Mouse (Mus musculus): ENCODE data around the gene Dnah11.

GRCm38 (mm10) chr12:118072181-118072872 is 126.5 kb downstream of the Dnah11 start:
- TF ChIP-seq CTCF (IDR thresholded peaks at IDR 0.05; ENCODE audit: low read depth, low read length) (no peak), POLR2A (IDR thresholded peaks at IDR 0.05; ENCODE audit: extremely low read depth, insufficient read depth, low read length) (no peak)

All from liver, adult 2 months (tissue).